Mouse (Mus musculus) forebrain, embryonic 15.5 days (tissue): ENCODE data around the gene Clic1. TPM values are rescaled to one million over a fixed set of nuclear protein-coding genes. Genes with fewer than 3 reads are reported as not detected.

Experiments
- ATAC-seq: fragments of 200-750 bp; cut with Nextera tagmentation; replicated peaks from 2 replicates; pipeline ENCODE4 v1.8.0; 2017; ENCODE audit warnings: mild to moderate bottlenecking, moderate TSS enrichment, moderate library complexity
- H3K27ac ChIP-seq: fragments of 300-500 bp; sonication (generic); replicated peaks from 2 replicates; pipeline ENCODE4 v1.5.1; 2015; ENCODE audit warnings: mild to moderate bottlenecking, inconsistent platforms
- H3K27me3 ChIP-seq: fragments of 300-500 bp; sonication (generic); 2 replicates; pipeline ENCODE4 v1.6.1; 2015; ENCODE audit warnings: inconsistent platforms
- H3K36me3 ChIP-seq: fragments of 300-500 bp; sonication (generic); 2 replicates; pipeline ENCODE4 v1.6.1; 2015; ENCODE audit warnings: mild to moderate bottlenecking, inconsistent platforms
- H3K4me1 ChIP-seq: fragments of 300-500 bp; sonication (generic); 2 replicates; pipeline ENCODE4 v1.6.1; 2015; ENCODE audit warnings: inconsistent platforms
- H3K4me2 ChIP-seq: fragments of 300-500 bp; sonication (generic); replicated peaks from 2 replicates; pipeline ENCODE4 v1.6.1; 2015; ENCODE audit warnings: mild to moderate bottlenecking, inconsistent platforms
- H3K4me3 ChIP-seq: fragments of 300-500 bp; sonication (generic); 2 replicates; pipeline ENCODE4 v1.5.1; 2015; ENCODE audit warnings: mild to moderate bottlenecking, inconsistent platforms
- H3K9ac ChIP-seq: fragments of 300-500 bp; sonication (generic); replicated peaks from 2 replicates; pipeline ENCODE4 v1.6.1; 2015; ENCODE audit warnings: mild to moderate bottlenecking, inconsistent platforms
- H3K9me3 ChIP-seq: fragments of 300-500 bp; sonication (generic); 2 replicates; pipeline ENCODE4 v1.6.1; 2016; ENCODE audit warnings: inconsistent platforms
- WGBS: fragments of 180-500 bp; shearing (Covaris S2); methylation state at CpG from one replicate; pipeline ENCODE4 v1.1.7; 2015; ENCODE audit warnings: mixed read lengths; 5-methylcytosine and 5-hydroxymethylcytosine counted together
- polyA plus RNA-seq: library from polyadenylated mRNA; unstranded; fragments of >200 nt; fragmentation: Nextera tagmentation; extraction: Ambion mirVana; gene quantifications from 2 replicates; pipeline ENCODE4 v1.2.1, GENCODE M21; 2015

The Clic1 gene
- polyA plus RNA-seq, 1 experiment from 2014 or later, result 98.4 TPM

DNA sequence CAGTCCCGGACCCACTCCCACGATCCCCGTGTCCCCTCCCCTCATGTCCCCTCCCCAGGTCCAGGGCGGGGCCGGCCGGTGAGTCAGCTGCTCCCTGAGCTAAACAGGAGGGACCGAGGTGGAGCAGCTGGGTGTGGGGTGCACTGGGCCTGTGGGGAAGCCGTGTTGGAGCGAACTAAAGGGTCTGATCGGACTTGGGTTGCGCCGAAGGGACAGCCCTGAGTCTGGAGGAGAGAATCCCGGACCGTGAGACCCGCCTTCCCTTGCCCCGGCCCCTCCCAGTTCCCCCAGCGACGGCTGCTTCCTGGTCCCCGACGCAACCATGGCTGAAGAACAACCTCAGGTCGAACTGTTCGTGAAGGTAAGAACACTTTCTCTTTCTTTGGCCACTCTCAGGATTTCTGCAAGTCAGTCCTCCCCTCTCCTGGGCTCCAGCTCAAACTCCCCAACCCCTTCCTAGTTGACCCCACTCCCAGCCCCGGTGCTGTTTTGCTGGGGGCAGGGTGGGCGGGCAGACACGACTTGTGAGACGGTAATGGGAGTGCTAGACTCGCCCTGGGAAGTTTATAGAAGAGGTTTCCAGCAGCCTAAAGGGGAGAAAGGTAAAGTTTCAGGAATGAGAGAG lies 472 bp downstream of the Clic1 start:
- H3K9me3 ChIP-seq, result no peaks in the 10 kb centered on the region
- peak overlapping the region; percentile 43 for H3K4me3 ChIP-seq
- WGBS, result under 1% methylated on average over 27 of the region's 27 CpGs

DNA sequence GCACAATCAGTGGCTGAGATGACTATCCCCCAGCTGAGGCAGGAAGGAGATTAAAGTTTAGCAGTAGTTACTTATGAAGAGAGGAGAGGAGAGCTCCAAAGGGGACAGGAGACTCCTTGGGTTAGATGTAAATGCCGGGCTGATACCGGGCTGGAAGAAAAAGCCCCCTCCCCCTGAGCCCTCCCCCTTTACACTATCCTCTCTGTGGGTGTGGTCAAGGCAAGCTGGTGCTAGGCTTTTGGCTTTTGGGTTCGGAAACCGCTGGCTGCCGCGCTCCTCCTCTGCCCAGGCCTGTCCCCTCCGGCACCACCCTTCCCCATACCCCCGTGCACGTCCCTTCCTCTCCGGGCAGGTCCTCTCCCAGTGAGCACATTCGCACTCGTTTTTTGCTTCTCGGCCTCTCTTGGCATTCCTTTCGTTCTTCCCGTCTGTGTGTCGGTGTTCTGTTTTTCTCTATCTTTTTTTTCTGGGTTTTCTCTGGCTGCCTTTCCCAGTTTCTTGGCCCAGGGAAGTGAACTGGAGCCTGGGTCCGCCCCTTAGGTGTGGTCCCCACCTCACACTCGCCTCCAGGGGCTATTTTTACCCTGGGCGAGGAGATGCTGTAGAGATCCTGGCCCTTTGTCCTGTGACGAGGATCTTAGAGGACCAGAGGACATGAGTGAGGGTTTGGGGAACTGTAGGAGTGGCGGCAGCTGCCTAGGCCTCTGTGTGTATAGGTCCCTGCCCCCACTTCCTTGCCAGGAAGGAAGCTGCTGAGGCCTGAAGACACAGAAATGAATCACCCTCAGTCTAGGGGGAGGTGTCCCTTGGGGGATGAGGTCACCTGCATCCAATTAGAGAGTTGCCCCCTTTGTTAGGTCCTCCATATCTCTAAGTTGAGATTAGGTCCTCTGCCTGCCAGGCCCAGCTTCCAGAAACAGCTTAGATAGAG lies 1.7 kb downstream of the Clic1 start:
- peak overlapping the region; percentile 49 for H3K4me2 ChIP-seq
- H3K27ac ChIP-seq, result peak overlapping the region; percentile 92
- peak overlapping the region; percentile 43 for H3K4me3 ChIP-seq
- 2% methylated on average over 21 of the region's 21 CpGs for WGBS
- peaks cover 16% of the 10 kb centered on the region for H3K36me3 ChIP-seq
- H3K27me3 ChIP-seq, result no peaks in the 10 kb centered on the region
- peak overlapping the region; percentile 60 for H3K9ac ChIP-seq
- no peaks in the 10 kb centered on the region for H3K9me3 ChIP-seq
- H3K4me1 ChIP-seq, result peaks cover 36% of the 10 kb centered on the region
- peak; percentile 50 for ATAC-seq

More for the DNA sequence above, 472 bp downstream of the Clic1 start:
- peak overlapping the region; percentile 58 for H3K4me2 ChIP-seq
- H3K36me3 ChIP-seq, result peaks cover 12% of the 10 kb centered on the region
- peak overlapping the region; percentile 48 for H3K9ac ChIP-seq
- H3K27me3 ChIP-seq, result no peaks in the 10 kb centered on the region
- peak overlapping the region; percentile 81 for H3K27ac ChIP-seq
- ATAC-seq, result no peak
- H3K4me1 ChIP-seq, result peaks cover 44% of the 10 kb centered on the region

DNA sequence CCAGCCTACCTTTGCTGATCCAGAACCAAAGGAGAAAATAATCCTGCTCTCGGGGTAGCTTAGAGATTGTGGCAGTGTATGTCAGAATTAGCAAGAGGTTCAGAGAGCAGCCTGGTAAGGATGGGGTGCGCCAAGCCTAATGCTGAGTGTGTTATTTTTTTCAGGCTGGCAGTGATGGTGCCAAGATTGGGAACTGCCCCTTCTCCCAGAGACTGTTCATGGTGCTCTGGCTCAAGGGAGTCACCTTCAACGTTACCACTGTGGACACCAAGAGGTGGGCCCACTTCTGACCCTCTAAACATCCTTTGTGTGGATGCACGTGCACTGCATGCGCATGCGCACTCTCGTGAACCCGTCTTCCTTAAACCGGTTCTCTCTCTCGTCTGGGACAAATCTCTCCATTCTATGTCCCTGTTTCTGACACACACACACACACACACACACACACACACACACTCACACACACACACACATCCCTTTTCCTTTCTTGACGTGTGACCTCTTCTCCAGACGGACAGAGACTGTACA lies 2.6 kb downstream of the Clic1 start:
- H3K4me3 ChIP-seq, result peak overlapping the region; percentile 43; the same call in 1 of the 2 replicates
- H3K27me3 ChIP-seq, result no peaks in the 10 kb centered on the region
- H3K36me3 ChIP-seq, result peaks cover 19% of the 10 kb centered on the region
- H3K9ac ChIP-seq, result peak overlapping the region; percentile 60; the same call in 1 of the 2 replicates
- peak overlapping the region; percentile 49 for H3K4me2 ChIP-seq
- peaks cover 31% of the 10 kb centered on the region for H3K4me1 ChIP-seq
- ATAC-seq, result no peak
- 79% methylated on average over 12 of the region's 12 CpGs for WGBS
- H3K9me3 ChIP-seq, result no peaks in the 10 kb centered on the region
- peak overlapping the region; percentile 92 for H3K27ac ChIP-seq

GRCm38 (mm10) chr17:35055691-35056495 lies 6.1 kb downstream of the Clic1 start:
- Histone ChIP-seq H3K4me1 (peaks cover 30% of the 10 kb centered on the region), H3K4me2 (no peak overlapping the region), H3K27me3 (no peaks in the 10 kb centered on the region), H3K4me3 (no peak overlapping the region), H3K36me3 (peaks cover 22% of the 10 kb centered on the region), H3K9me3 (no peaks in the 10 kb centered on the region), H3K27ac (no peak overlapping the region), H3K9ac (no peak overlapping the region)
- no peak for ATAC-seq
- WGBS, result 91% methylated on average over 7 of the region's 7 CpGs

DNA sequence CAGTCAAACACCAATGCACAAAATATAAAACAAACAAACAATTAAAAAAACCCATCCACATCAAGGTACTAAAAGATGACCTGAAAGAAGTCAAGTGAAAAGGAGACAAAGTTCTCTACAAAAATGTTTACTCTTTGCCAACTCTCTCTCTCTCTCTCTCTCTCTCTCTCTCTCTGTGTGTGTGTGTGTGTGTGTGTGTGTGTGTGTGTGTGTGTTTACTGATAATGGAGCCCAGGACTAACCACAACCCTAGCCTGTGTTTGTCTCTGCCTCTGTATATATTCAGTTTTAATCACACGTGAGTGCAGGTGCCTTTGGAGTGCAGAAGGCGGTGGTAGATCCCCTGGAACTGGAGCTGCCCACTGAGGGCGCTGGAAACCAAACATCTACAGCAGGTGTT lies 7.3 kb downstream of the Clic1 start:
- Histone ChIP-seq H3K27me3 (no peaks in the 10 kb centered on the region), H3K36me3 (peaks cover 32% of the 10 kb centered on the region), H3K4me3 (no peak overlapping the region), H3K4me2 (no peak overlapping the region), H3K4me1 (peaks cover 28% of the 10 kb centered on the region), H3K9me3 (no peaks in the 10 kb centered on the region), H3K9ac (no peak overlapping the region), H3K27ac (no peak overlapping the region)
- no peak for ATAC-seq
- 88% methylated on average over 3 of the region's 3 CpGs for WGBS

- ATAC-seq, result 0 out of 2 replicates have a peak, but pooled peaks have one; percentile 0
- Histone ChIP-seq H3K4me1 (peaks cover 24% of the 10 kb centered on the region), H3K9me3 (no peaks in the 10 kb centered on the region), H3K36me3 (peaks cover 38% of the 10 kb centered on the region), H3K4me2 (no peak overlapping the region; the same call in 1 of the 2 replicates), H3K9ac (no peak overlapping the region), H3K4me3 (no peak overlapping the region; the same call in 1 of the 2 replicates), H3K27ac (peak overlapping the region; percentile 91; the same call in 1 of the 2 replicates), H3K27me3 (no peaks in the 10 kb centered on the region)
- 66% methylated on average over 9 of the region's 9 CpGs for whole genome bisulfite sequencing
Measured at GRCm38 (mm10) chr17:35058316-35058715, 8.6 kb downstream of the Clic1 start.

DNA sequence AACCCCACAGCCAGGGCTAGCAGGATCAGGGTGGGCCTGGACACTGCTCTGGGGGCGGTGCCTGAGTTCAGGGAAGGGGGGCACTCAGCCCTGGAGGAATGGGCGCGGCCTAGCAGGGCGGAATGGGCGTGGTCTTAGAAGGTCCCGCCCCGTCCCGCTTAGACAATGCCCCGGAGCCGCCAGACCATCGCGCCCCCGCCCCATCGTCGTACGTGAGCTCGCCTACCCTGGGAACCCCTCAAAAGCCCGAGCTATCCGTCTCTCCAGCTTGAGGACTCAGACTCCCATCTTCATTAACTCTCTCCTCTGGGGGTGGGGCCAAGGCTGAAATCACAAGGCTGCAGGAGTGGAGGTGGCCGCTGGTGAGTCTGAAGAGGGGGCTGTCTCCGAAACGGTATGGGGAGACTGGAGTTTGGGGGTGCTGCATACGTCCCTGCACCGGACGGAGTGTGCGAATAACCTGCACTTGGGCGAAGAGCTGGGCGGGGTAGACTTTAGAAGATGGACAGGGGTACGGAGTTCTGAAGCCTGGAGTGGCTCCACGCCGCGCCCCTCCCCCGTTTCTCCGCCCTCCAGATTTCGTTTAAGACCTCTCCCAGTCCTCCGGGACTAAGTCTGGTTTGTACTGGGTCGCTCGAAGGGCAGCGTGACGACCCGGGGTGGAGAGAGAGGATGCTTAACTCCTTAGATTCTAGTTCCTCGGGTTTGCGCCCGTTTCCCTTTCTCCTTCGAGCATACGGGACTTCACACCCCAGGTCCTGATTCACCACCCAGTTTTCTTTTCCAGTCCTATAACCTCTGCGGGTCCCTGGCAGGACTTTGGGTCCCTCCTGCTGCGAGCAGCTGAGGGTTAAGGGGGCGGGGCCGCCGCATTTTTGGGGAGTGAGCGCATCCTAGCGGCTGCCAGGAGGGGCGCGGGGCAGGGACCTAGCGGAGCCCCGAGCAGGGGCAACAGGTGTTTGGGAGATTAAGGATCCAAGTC lies 9.4 kb downstream of the Clic1 start, which contains the start of gene Ddah2:
Ddah2 (plus strand) TSS at position 125 of the 982 bp plus-strand sequence.
- under 1% methylated on average over 57 of the region's 57 CpGs for WGBS
- Histone ChIP-seq H3K4me3 (peak within 1 kb of the TSS; percentile 80), H3K9ac (peak within 1 kb of the TSS; percentile 89), H3K36me3 (peaks cover 33% of the 10 kb centered on the region), H3K4me2 (peak within 1 kb of the TSS; percentile 92), H3K9me3 (no peaks in the 10 kb centered on the region), H3K27me3 (peaks cover 8% of the 10 kb centered on the region; the same call in 1 of the 2 replicates), H3K4me1 (peaks cover 24% of the 10 kb centered on the region), H3K27ac (peak within 1 kb of the TSS; percentile 91)
- peak; percentile 89 for ATAC-seq

- peaks cover 32% of the 10 kb centered on the region for H3K4me1 ChIP-seq
- no peaks in the 10 kb centered on the region for H3K9me3 ChIP-seq
- peaks cover 13% of the 10 kb centered on the region; the same call in 1 of the 2 replicates for H3K27me3 ChIP-seq
- peak; percentile 12; the same call in 1 of the 2 replicates for ATAC-seq
- no peak overlapping the region for H3K27ac ChIP-seq
- H3K36me3 ChIP-seq, result peaks cover 30% of the 10 kb centered on the region
- peak overlapping the region; percentile 92 for H3K4me2 ChIP-seq
- WGBS, result 16% methylated on average over 14 of the region's 14 CpGs
- H3K9ac ChIP-seq, result peak overlapping the region; percentile 89
- H3K4me3 ChIP-seq, result peak overlapping the region; percentile 80
Measured at GRCm38 (mm10) chr17:35060071-35060470, 10.3 kb downstream of the Clic1 start.

DNA sequence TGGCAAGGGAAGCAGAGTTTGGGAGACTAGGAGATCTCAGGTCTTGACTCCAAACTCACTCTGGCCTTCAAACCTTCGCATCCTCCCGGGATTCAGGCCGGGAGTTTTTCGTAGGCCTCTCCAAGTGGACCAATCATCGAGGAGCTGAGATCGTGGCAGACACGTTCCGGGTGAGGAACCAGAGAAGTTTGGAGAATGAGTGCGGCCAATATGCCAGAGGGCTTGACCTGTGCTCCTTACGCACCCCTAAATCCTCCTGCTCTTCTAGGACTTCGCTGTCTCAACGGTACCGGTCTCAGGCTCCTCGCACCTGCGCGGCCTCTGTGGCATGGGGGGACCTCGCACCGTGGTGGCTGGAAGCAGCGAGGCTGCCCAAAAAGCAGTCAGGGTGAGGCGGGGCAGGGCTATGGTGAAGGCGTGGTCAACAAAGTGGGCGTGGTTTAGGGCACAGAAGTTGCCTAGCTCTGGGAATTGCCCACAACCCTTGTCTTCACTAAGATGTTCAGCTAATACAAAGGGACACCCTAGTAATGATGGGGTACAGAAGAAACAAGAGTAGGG lies 11.1 kb downstream of the Clic1 start:
- H3K4me3 ChIP-seq, result peak overlapping the region; percentile 80
- H3K27me3 ChIP-seq, result peaks cover 19% of the 10 kb centered on the region; the same call in 1 of the 2 replicates
- H3K27ac ChIP-seq, result no peak overlapping the region
- H3K4me1 ChIP-seq, result peaks cover 38% of the 10 kb centered on the region
- 57% methylated on average over 22 of the region's 22 CpGs for WGBS
- H3K9ac ChIP-seq, result peak overlapping the region; percentile 89
- peak overlapping the region; percentile 92 for H3K4me2 ChIP-seq
- no peak for ATAC-seq
- peaks cover 27% of the 10 kb centered on the region; the same call in 1 of the 2 replicates for H3K36me3 ChIP-seq
- H3K9me3 ChIP-seq, result no peaks in the 10 kb centered on the region

GRCm38 (mm10) chr17:35061299-35061698 lies 11.5 kb downstream of the Clic1 start:
- Histone ChIP-seq H3K9ac (no peak overlapping the region), H3K27ac (no peak overlapping the region), H3K4me3 (peak overlapping the region; percentile 80; the same call in 1 of the 2 replicates), H3K9me3 (no peaks in the 10 kb centered on the region), H3K4me1 (peaks cover 38% of the 10 kb centered on the region), H3K27me3 (peaks cover 19% of the 10 kb centered on the region; the same call in 1 of the 2 replicates), H3K36me3 (peaks cover 26% of the 10 kb centered on the region; the same call in 1 of the 2 replicates), H3K4me2 (no peak overlapping the region)
- 87% methylated on average over 8 of the region's 8 CpGs for WGBS
- ATAC-seq, result no peak
